Mouse (Mus musculus) urinary bladder, postnatal 4 days (tissue): ENCODE measurements around the gene Prpsap1.
"Not testable (repeated sequence)": the region's sequence is repeated elsewhere in the genome, so short reads cannot be mapped to it uniquely, and the experiment has no call there.

Experiments
- DNase-seq, 2 experiments: peaks; one replicate each; pipeline ENCODE4 v3.0.0; 2021 to 2022; ENCODE audit warnings: low spot score in 2 of 2

Gene Prpsap1

DNA sequence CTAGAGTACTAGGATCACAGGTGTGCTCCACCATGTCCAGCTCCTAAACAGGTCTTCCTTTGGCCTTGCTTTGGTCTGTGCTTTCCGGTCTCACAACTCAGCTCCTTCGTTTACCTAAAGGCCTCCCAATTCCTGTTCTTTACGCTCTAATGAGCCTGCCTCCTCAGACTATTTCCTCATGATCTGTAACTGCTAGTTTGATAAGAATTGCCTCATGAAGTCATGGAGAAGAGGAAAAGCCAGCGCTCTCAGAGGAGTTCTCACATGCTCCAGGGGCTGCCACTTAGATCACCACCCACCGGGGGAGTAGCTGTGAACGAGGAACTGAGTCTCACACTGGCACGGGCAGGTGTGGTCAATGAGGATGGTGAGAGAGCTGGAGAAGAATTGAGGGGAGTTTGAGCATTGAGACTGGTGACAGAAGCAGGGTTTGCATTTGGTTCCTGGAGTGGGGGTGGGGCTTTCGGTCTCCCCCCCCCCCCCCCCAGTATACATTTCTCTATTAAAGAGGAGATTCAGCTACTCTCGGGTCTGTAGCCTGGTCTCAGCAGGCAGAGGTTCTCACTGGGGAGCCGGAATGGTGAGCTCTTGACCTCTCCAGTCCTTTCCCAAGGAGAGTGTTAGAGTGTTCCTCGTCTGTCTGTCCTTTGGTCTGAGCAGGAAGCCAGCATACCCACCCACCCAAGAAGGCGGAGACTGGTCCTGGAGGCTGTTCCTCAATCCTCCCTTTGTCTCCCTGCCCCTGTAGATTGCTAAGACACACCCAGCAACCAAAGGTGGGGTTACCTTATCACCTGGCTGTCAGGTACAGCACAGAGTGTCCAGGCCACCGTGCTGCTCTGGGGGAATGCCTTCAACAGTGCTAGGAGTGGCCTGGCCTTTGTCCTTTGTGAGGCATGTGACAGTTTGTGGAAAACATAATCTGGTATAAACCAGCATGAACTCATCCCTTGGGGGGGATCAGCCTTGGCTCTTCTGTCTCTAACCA is 64.8 kb downstream of the Prpsap1 start:
- DNase-seq, result no peak

GRCm38 (mm10) chr11:116426852-116427575 is 67.0 kb downstream of the Prpsap1 start:
- no peak for DNase-seq

DNA sequence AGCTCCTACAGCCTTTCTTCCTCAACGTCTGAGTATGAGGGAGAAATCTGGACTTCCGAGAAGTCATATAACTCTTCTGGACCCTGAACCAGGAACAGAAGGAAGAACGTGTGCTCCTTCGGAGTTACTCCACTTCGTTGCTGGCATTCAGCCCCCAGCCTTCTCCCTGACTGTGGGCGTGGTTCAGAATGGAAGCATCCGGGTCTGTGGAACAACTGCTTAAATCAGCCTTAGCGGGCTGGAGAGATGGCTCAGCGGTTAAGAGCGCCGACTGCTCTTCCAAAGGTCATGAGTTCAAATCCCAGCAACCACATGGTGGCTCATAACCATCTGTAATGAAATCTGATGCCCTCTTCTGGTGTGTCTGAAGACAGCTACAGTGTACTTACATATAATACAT is 67.7 kb downstream of the Prpsap1 start:
- not testable (repeated sequence) for DNase-seq

DNA sequence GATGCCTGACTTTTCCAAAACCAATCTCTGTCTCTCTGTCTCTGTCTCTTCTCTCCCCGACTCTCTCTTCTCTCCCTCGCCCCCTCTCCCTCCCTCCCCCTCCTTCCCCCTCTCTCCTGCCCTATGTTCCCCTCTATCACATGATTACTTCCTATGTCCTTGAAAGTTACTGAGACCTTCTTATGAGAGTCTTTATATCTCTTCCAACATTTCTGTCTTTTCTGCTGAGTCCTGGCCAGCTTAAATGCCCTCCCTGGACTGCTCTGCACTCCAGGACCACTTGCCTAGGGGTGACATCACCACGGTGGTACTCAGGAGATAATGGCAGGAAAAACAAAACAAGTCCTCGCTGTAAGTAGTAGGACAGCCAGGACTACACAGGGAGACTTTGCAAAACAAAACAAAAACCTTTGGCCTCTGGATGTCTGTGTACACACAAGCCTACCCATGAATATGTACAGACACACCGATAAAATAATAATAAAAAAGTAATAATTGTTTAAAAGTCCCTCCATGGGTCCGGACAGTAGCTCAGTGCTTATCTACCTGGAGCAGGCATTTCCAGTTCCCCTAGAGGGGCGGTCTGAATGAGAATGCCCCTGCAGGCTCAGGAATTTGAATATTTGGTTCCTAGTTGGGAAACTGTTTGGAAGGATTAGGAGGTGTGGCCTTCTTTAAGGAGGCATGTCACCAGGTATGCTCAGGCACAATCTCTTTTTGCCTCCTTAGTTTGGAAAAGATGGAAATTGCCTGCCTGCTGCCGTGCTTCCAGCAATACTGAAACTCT is 69.2 kb downstream of the Prpsap1 start:
- DNase-seq, result no peak

DNA sequence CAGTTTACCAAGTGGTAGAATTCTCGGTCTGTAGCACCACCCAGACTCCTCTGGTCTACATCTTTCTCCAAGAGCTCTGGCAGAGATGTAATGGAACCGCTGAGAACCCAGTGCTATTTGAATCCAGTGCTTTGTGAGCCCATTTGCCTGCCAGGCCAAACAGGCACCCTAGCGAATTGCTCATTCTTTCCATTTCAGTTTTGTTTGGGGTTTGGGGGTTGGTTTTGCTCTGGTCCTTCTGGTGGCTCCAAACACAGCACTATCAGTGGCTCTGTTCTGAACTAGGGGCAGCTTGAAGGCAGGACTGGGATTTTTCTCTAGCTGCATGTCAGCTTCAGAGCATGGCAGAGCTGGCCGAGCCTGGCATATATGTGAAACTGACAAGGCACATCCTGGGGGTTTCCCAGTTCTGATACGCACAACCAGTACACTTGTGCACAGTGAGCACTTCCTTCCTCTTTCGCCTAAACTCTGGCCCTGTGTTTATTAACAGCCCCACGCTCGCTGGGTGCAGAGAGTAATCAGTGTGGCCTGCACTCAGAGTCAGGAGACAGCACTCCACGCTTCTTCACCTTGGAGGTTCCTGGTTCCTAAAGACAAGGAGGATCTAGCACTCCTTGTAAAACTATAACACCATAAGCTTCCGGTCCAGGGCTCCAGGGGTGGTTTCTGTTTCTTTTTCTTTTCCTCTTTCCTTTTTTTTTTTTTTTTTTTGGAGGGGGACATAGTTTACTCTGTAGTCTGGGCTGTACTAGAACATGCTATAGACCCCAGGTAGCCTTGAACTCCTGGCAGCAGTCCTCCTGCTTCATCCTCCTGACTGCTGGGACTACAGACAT is 70.0 kb downstream of the Prpsap1 start:
- no peak for DNase-seq

GRCm38 (mm10) chr11:116423214-116423613 is 70.8 kb downstream of the Prpsap1 start:
- no peak for DNase-seq

GRCm38 (mm10) chr11:116422562-116422961 is 71.4 kb downstream of the Prpsap1 start:
- no peak for DNase-seq

DNA sequence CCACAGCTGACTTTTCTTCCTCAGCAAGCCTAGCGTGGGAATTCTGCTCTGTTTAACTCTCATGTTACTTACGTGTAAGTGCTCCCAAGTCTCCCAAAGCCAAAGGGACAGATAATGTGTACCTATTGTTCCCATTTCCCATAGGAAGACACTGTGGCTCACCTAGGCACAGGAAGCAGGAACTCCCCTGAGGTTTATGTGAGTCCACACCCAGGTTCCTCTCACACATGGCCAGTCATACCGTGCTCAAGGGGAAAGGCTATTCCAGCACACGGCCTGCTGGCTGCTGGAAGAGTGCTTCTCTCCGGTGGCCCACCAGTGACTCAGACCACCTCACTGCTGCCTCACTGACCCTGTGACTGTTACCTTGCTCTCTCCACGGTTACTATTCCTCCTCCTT is 72.9 kb downstream of the Prpsap1 start:
- no peak for DNase-seq
